12 mouse cellular contexts compared by ENCODE assay signal in genomic region chr11:119144801-119145475, GRCm38 (mm10). TPM values are rescaled to one million over a fixed set of nuclear protein-coding genes. Genes with fewer than 3 reads are reported as not detected.
A peak's percentile ranks its signal among the peaks of the same experiment; 100 is the strongest.
DNase-seq lines count a peak whose midpoint lies in the region; ATAC-seq and TF ChIP-seq lines count a peak whose summit lies in the region.
"Had no signal": no experiment of that assay in that cellular context is flagged by ENCODE, and none has a peak within 500 bp of the region (broad histone marks: within the 10 kb centered on the region; RNA-seq: fewer than 3 reads in every experiment).

No protein-coding gene starts in this region.

- no peaks in the 10 kb centered on the region for H3K27me3 ChIP-seq in intestine, embryonic 15.5 days (replicated peaks)
- no peaks in the 10 kb centered on the region for H3K27me3 ChIP-seq in intestine, postnatal 0 days (replicated peaks; ENCODE audit: control insufficient read depth, insufficient read depth, low read length)
- no peaks in the 10 kb centered on the region for H3K27me3 ChIP-seq in hindbrain, embryonic 10.5 days (ENCODE audit: insufficient read depth, poor library complexity, severe bottlenecking)
- no peaks in the 10 kb centered on the region for H3K27me3 ChIP-seq in midbrain, embryonic 10.5 days (ENCODE audit: low read depth, poor library complexity, severe bottlenecking)
- H3K27me3 ChIP-seq in stomach, postnatal 0 days (ENCODE audit: control insufficient read depth, insufficient read depth, low read length), result no peaks in the 10 kb centered on the region
- H3K27me3 ChIP-seq: liver, embryonic 12.5 days had no signal

- no peaks in the 10 kb centered on the region for H3K36me3 ChIP-seq in intestine, embryonic 15.5 days
- H3K36me3 ChIP-seq in intestine, postnatal 0 days (ENCODE audit: control insufficient read depth, insufficient read depth), result peaks cover 23% of the 10 kb centered on the region; the same call in 1 of the 2 replicates
- peaks cover 41% of the 10 kb centered on the region for H3K36me3 ChIP-seq in hindbrain, embryonic 10.5 days
- peaks cover 42% of the 10 kb centered on the region for H3K36me3 ChIP-seq in midbrain, embryonic 10.5 days
- peaks cover 6% of the 10 kb centered on the region; the same call in 1 of the 2 replicates for H3K36me3 ChIP-seq in stomach, postnatal 0 days (ENCODE audit: control insufficient read depth, insufficient read depth, low read length)

- WGBS in intestine, embryonic 15.5 days, result 74% methylated on average over 16 of the region's 16 CpGs
- 78% methylated on average over 16 of the region's 16 CpGs for WGBS in intestine, postnatal 0 days
- WGBS in hindbrain, embryonic 10.5 days, result 78% methylated on average over 16 of the region's 16 CpGs
- 80% methylated on average over 16 of the region's 16 CpGs for WGBS in midbrain, embryonic 10.5 days
- 79% methylated on average over 16 of the region's 16 CpGs for WGBS in stomach, postnatal 0 days

- no peak overlapping the region; the same call in 1 of the 2 replicates for H3K4me2 ChIP-seq in intestine, embryonic 15.5 days (replicated peaks)
- no peak overlapping the region for H3K4me2 ChIP-seq in intestine, postnatal 0 days (replicated peaks; ENCODE audit: low read depth)
- no peak overlapping the region for H3K4me2 ChIP-seq in stomach, postnatal 0 days (replicated peaks; ENCODE audit: low read depth)
- H3K4me2 ChIP-seq: heart, embryonic 11.5 days; liver, embryonic 12.5 days had no signal

- DNase-seq in hindbrain, embryonic 10.5 days (ENCODE audit: low spot score), result no peak
- DNase-seq in midbrain, embryonic 10.5 days (ENCODE audit: low spot score), result no peak
- no peak for DNase-seq in stomach, postnatal 0 days (ENCODE audit: low spot score)
- no peak for DNase-seq in adipocyte (ENCODE audit: low spot score)
- no peak for DNase-seq in layer of hippocampus, adult 9-10 months (ENCODE audit: low spot score)
- no peak for DNase-seq in cerebellum, adult 9-11 months
- DNase-seq: kidney, adult 8-10 months; thymus, postnatal 36 days had no signal

- no peak overlapping the region for H3K9ac ChIP-seq in intestine, embryonic 15.5 days
- H3K9ac ChIP-seq in intestine, postnatal 0 days (ENCODE audit: low read depth, low read length), result no peak overlapping the region
- no peak overlapping the region for H3K9ac ChIP-seq in stomach, postnatal 0 days (ENCODE audit: low read length)
- H3K9ac ChIP-seq: liver, embryonic 12.5 days had no signal

- no peaks in the 10 kb centered on the region for H3K9me3 ChIP-seq in intestine, embryonic 15.5 days
- H3K9me3 ChIP-seq in intestine, postnatal 0 days (ENCODE audit: control insufficient read depth), result no peaks in the 10 kb centered on the region
- no peaks in the 10 kb centered on the region for H3K9me3 ChIP-seq in hindbrain, embryonic 10.5 days
- H3K9me3 ChIP-seq in midbrain, embryonic 10.5 days (replicated peaks), result no peaks in the 10 kb centered on the region
- H3K9me3 ChIP-seq in stomach, postnatal 0 days (ENCODE audit: control insufficient read depth, low read length), result no peaks in the 10 kb centered on the region
- H3K9me3 ChIP-seq: liver, embryonic 12.5 days had no signal

- H3K4me3 ChIP-seq in intestine, embryonic 15.5 days (replicated peaks), result no peak overlapping the region
- H3K4me3 ChIP-seq in intestine, postnatal 0 days (ENCODE audit: low read depth, low read length), result no peak overlapping the region
- H3K4me3 ChIP-seq in hindbrain, embryonic 10.5 days, result no peak overlapping the region
- no peak overlapping the region for H3K4me3 ChIP-seq in midbrain, embryonic 10.5 days
- no peak overlapping the region for H3K4me3 ChIP-seq in stomach, postnatal 0 days (ENCODE audit: low read depth, low read length)
- H3K4me3 ChIP-seq: liver, embryonic 12.5 days had no signal

- TF ChIP-seq EP300 in stomach, postnatal 0 days (optimal IDR thresholded peaks at IDR 0.05), result no peak

- no peak for TF ChIP-seq CTCF in intestine, postnatal 0 days (IDR thresholded peaks at IDR 0.05; ENCODE audit: low read depth)
- TF ChIP-seq CTCF in stomach, postnatal 0 days (IDR thresholded peaks at IDR 0.05; ENCODE audit: low read depth), result no peak

- 0 out of 2 replicates have a peak, but pooled peaks cover 5% of the 10 kb centered on the region for H3K4me1 ChIP-seq in intestine, embryonic 15.5 days (replicated peaks)
- no peaks in the 10 kb centered on the region for H3K4me1 ChIP-seq in intestine, postnatal 0 days (replicated peaks; ENCODE audit: control insufficient read depth, insufficient read depth, low read length)
- peaks cover 54% of the 10 kb centered on the region for H3K4me1 ChIP-seq in hindbrain, embryonic 10.5 days (replicated peaks)
- H3K4me1 ChIP-seq in midbrain, embryonic 10.5 days, result peaks cover 42% of the 10 kb centered on the region
- H3K4me1 ChIP-seq in stomach, postnatal 0 days (replicated peaks; ENCODE audit: control insufficient read depth, insufficient read depth), result no peaks in the 10 kb centered on the region

- H3K27ac ChIP-seq in intestine, embryonic 15.5 days, result no peak overlapping the region
- no peak overlapping the region for H3K27ac ChIP-seq in intestine, postnatal 0 days (ENCODE audit: low read depth, low read length)
- peak overlapping the region; percentile 42; the same call in 1 of the 2 replicates for H3K27ac ChIP-seq in hindbrain, embryonic 10.5 days
- 0 out of 2 replicates have a peak overlapping the region, but pooled peaks have one; percentile 28 for H3K27ac ChIP-seq in midbrain, embryonic 10.5 days (replicated peaks)
- H3K27ac ChIP-seq in stomach, postnatal 0 days (replicated peaks), result 0 out of 2 replicates have a peak overlapping the region, but pooled peaks have one; percentile 24
- H3K27ac ChIP-seq: liver, embryonic 12.5 days had no signal

- ATAC-seq in intestine, embryonic 15.5 days, result peak; percentile 20; the same call in 1 of the 2 replicates
- ATAC-seq in intestine, postnatal 0 days, result no peak
- ATAC-seq in stomach, postnatal 0 days (ENCODE audit: low FRiP score, low TSS enrichment), result no peak
- ATAC-seq: liver, embryonic 12.5 days had no signal

RNA-seq across cellular contexts. Expression of gene Cbx4, which starts 58.9 kb away (rescaled TPM):
- polyA plus RNA-seq in intestine, embryonic 15.5 days (2015; fragmentation: Nextera tagmentation; extraction: Ambion mirVana), result 10.7 and 11.2 TPM in 2 replicates
- 6.5 and 7.6 TPM in 2 replicates for polyA plus RNA-seq in intestine, postnatal 0 days (2015; fragmentation: Nextera tagmentation; extraction: Ambion mirVana)
- 4.4 and 8.2 TPM in 2 replicates for polyA plus RNA-seq in hindbrain, embryonic 10.5 days (2016; fragmentation: Nextera tagmentation; extraction: Ambion mirVana)
- polyA plus RNA-seq in midbrain, embryonic 10.5 days (2016; fragmentation: Nextera tagmentation; extraction: Ambion mirVana), result 5.1 and 7.1 TPM in 2 replicates
- polyA plus RNA-seq in stomach, postnatal 0 days (2015; fragmentation: Nextera tagmentation; extraction: Ambion mirVana), result 9.6 and 11.2 TPM in 2 replicates

Comparison
In these comparisons a context has a peak if more than half of its experiments do, and no peak if none do; other contexts are left out.
1. H3K27ac ChIP-seq: peak in hindbrain, embryonic 10.5 days (single experiment), midbrain, embryonic 10.5 days (single experiment) and stomach, postnatal 0 days (single experiment); none in intestine, embryonic 15.5 days (single experiment) and intestine, postnatal 0 days (single experiment).